Mouse (Mus musculus) hindbrain, embryonic 10.5 days (tissue): ENCODE data around the gene Fam90a1a. TPM values are rescaled to one million over a fixed set of nuclear protein-coding genes. Genes with fewer than 3 reads are reported as not detected.

Experiments
- DNase-seq: peaks from one replicate; pipeline ENCODE4 v3.0.0-alpha.2; 2017; ENCODE audit warnings: low spot score
- H3K27ac ChIP-seq: fragments of 300-500 bp; sonication (generic); 2 replicates; pipeline ENCODE4 v1.5.1; 2016; ENCODE audit warnings: mild to moderate bottlenecking, moderate library complexity
- H3K27me3 ChIP-seq: fragments of 300-500 bp; sonication (generic); 2 replicates; pipeline ENCODE4 v1.6.1; 2016; ENCODE audit warnings: mild to moderate bottlenecking; ENCODE audit not compliant: poor library complexity, insufficient read depth, severe bottlenecking
- H3K36me3 ChIP-seq: fragments of 300-500 bp; sonication (generic); 2 replicates; pipeline ENCODE4 v1.6.1; 2016; ENCODE audit warnings: mild to moderate bottlenecking, moderate library complexity
- H3K4me1 ChIP-seq: fragments of 300-500 bp; sonication (generic); replicated peaks from 2 replicates; pipeline ENCODE4 v1.6.1; 2016; ENCODE audit warnings: mild to moderate bottlenecking
- H3K4me3 ChIP-seq: fragments of 300-500 bp; sonication (generic); 2 replicates; pipeline ENCODE4 v1.5.1; 2016; ENCODE audit warnings: mild to moderate bottlenecking, moderate library complexity
- H3K9me3 ChIP-seq: fragments of 300-500 bp; sonication (generic); 2 replicates; pipeline ENCODE4 v1.6.1; 2016; ENCODE audit warnings: mild to moderate bottlenecking, moderate library complexity
- WGBS: fragments of 180-500 bp; shearing (Covaris S2); methylation state at CpG from one replicate; pipeline ENCODE4 v1.1.7; 2016; 5-methylcytosine and 5-hydroxymethylcytosine counted together
- polyA plus RNA-seq: library from polyadenylated mRNA; unstranded; fragments of >200 nt; fragmentation: Nextera tagmentation; extraction: Ambion mirVana; gene quantifications from 2 replicates; pipeline ENCODE4 v1.2.1, GENCODE M21; 2016

The Fam90a1a gene
- polyA plus RNA-seq, 1 experiment from 2014 or later = not detected

GRCm38 (mm10) chr8:21978193-21978592 lies 19.7 kb downstream of the Fam90a1a start:
- Histone ChIP-seq H3K27me3 (no peaks in the 10 kb centered on the region), H3K4me3 (no peak overlapping the region), H3K27ac (no peak overlapping the region), H3K4me1 (no peaks in the 10 kb centered on the region), H3K36me3 (no peaks in the 10 kb centered on the region), H3K9me3 (no peaks in the 10 kb centered on the region)
- no peak for DNase-seq
- WGBS = 62% methylated on average over 4 of the region's 4 CpGs

- 63% methylated on average over 8 of the region's 8 CpGs for WGBS
- Histone ChIP-seq H3K27ac (no peak overlapping the region), H3K27me3 (no peaks in the 10 kb centered on the region), H3K36me3 (no peaks in the 10 kb centered on the region), H3K4me1 (no peaks in the 10 kb centered on the region), H3K4me3 (no peak overlapping the region), H3K9me3 (no peaks in the 10 kb centered on the region)
- DNase-seq = no peak
Observed at GRCm38 (mm10) chr8:21981664-21982337, 23.3 kb downstream of the Fam90a1a start.

- Histone ChIP-seq H3K4me3 (no peak overlapping the region), H3K27ac (no peak overlapping the region), H3K27me3 (no peaks in the 10 kb centered on the region), H3K4me1 (no peaks in the 10 kb centered on the region), H3K36me3 (no peaks in the 10 kb centered on the region), H3K9me3 (no peaks in the 10 kb centered on the region)
- peak; percentile 27 for DNase-seq
- 30% methylated on average over 6 of the region's 6 CpGs for WGBS
Observed at GRCm38 (mm10) chr8:21992184-21992583, 33.7 kb downstream of the Fam90a1a start.

- Histone ChIP-seq H3K9me3 (no peaks in the 10 kb centered on the region), H3K4me3 (no peak overlapping the region), H3K4me1 (no peaks in the 10 kb centered on the region), H3K27me3 (no peaks in the 10 kb centered on the region), H3K27ac (no peak overlapping the region), H3K36me3 (no peaks in the 10 kb centered on the region)
- DNase-seq = no peak
- 51% methylated on average over 3 of the region's 3 CpGs for WGBS
Observed at GRCm38 (mm10) chr8:21995181-21995580, 36.7 kb downstream of the Fam90a1a start.

- no peak for DNase-seq
- Histone ChIP-seq H3K9me3 (no peaks in the 10 kb centered on the region), H3K4me3 (no peak overlapping the region), H3K27me3 (no peaks in the 10 kb centered on the region), H3K36me3 (no peaks in the 10 kb centered on the region), H3K27ac (no peak overlapping the region), H3K4me1 (no peaks in the 10 kb centered on the region)
- WGBS = 83% methylated on average over 14 of the region's 14 CpGs
Observed at GRCm38 (mm10) chr8:22004750-22005522, 46.4 kb downstream of the Fam90a1a start.

- Histone ChIP-seq H3K9me3 (no peaks in the 10 kb centered on the region), H3K36me3 (no peaks in the 10 kb centered on the region), H3K27ac (no peak overlapping the region), H3K4me3 (no peak overlapping the region), H3K27me3 (no peaks in the 10 kb centered on the region), H3K4me1 (no peaks in the 10 kb centered on the region)
- WGBS = 87% methylated on average over 6 of the region's 6 CpGs
- DNase-seq = no peak
Observed at GRCm38 (mm10) chr8:22006423-22006822, 47.9 kb downstream of the Fam90a1a start.

GRCm38 (mm10) chr8:22009403-22009802 lies 50.9 kb downstream of the Fam90a1a start:
- Histone ChIP-seq H3K36me3 (no peaks in the 10 kb centered on the region), H3K27me3 (no peaks in the 10 kb centered on the region), H3K4me3 (no peak overlapping the region), H3K27ac (no peak overlapping the region), H3K4me1 (no peaks in the 10 kb centered on the region), H3K9me3 (no peaks in the 10 kb centered on the region)
- 78% methylated on average over 3 of the region's 3 CpGs for WGBS
- DNase-seq = no peak

GRCm38 (mm10) chr8:22013034-22013707 lies 54.7 kb downstream of the Fam90a1a start:
- DNase-seq = no peak
- Histone ChIP-seq H3K36me3 (no peaks in the 10 kb centered on the region), H3K4me1 (no peaks in the 10 kb centered on the region), H3K9me3 (no peaks in the 10 kb centered on the region), H3K4me3 (no peak overlapping the region), H3K27ac (no peak overlapping the region), H3K27me3 (no peaks in the 10 kb centered on the region)
- 82% methylated on average over 24 of the region's 24 CpGs for WGBS

Other genes with a start within 250 kb of the Fam90a1a start
- gene Defa24, start 224.2 kb upstream of the Fam90a1a start, polyA plus RNA-seq = not detected in 2 replicates
- not detected in 2 replicates for gene Defb50, start 135.2 kb upstream of the Fam90a1a start, polyA plus RNA-seq
- gene Defb2, start 118.8 kb upstream of the Fam90a1a start, polyA plus RNA-seq = not detected in 2 replicates
- not detected in 2 replicates for gene Defb10, start 99.8 kb upstream of the Fam90a1a start, polyA plus RNA-seq
- gene Defb9, start 73.3 kb upstream of the Fam90a1a start, polyA plus RNA-seq = 0.65 TPM in 1 of 2 replicates, not detected in the other
- gene Defb11, start 52.3 kb upstream of the Fam90a1a start, polyA plus RNA-seq = 1.1 and 13.9 TPM in 2 replicates
- gene Defb15, start 26.0 kb upstream of the Fam90a1a start, polyA plus RNA-seq = not detected in 2 replicates
- gene Defb35, start 20.4 kb upstream of the Fam90a1a start, polyA plus RNA-seq = not detected in 2 replicates
- gene Defb13, start 12.0 kb upstream of the Fam90a1a start, polyA plus RNA-seq = not detected in 2 replicates
- gene Ccdc70, start 11.1 kb downstream of the Fam90a1a start, polyA plus RNA-seq = not detected in 2 replicates
- gene Atp7b, start 101.6 kb downstream of the Fam90a1a start, polyA plus RNA-seq = 2.5 TPM in 2 replicates
- 30.3 and 34.4 TPM in 2 replicates for gene Alg11, start 102.0 kb downstream of the Fam90a1a start, polyA plus RNA-seq
- 0.29 and 0.69 TPM in 2 replicates for gene Nek5, start 166.3 kb downstream of the Fam90a1a start, polyA plus RNA-seq
- 7.6 and 9.1 TPM in 2 replicates for gene Nek3, start 207.7 kb downstream of the Fam90a1a start, polyA plus RNA-seq
- 37.5 and 46.4 TPM in 2 replicates for gene Ckap2, start 227.1 kb downstream of the Fam90a1a start, polyA plus RNA-seq
- gene Vps36, start 234.1 kb downstream of the Fam90a1a start, polyA plus RNA-seq = 31.1 and 38.2 TPM in 2 replicates